Mouse (Mus musculus): ENCODE measurements around the gene Dnajc21. TPM values are rescaled to one million over a fixed set of nuclear protein-coding genes. Genes with fewer than 3 reads are reported as not detected.

Dnajc21 gene
- polyA plus RNA-seq, 1 experiment = not detected

GRCm38 (mm10) chr15:10413656-10414055, 56.7 kb downstream of the Dnajc21 start:
- WGBS = 88% methylated on average over 6 of the region's 6 CpGs
- TF ChIP-seq CTCF (IDR thresholded peaks at IDR 0.05; ENCODE audit: insufficient read depth, low read depth, low read length) (no peak), POLR2A (IDR thresholded peaks at IDR 0.05; ENCODE audit: insufficient read depth, low read depth, low read length) (no peak)

GRCm38 (mm10) chr15:10410881-10411280, 59.4 kb downstream of the Dnajc21 start:
- no peak overlapping the region for H3K27ac ChIP-seq (ENCODE audit: insufficient read depth, low read depth, low read length)
- no peaks in the 10 kb centered on the region for H3K4me1 ChIP-seq (ENCODE audit: control insufficient read depth, insufficient read depth, low read length)
- H3K4me3 ChIP-seq (ENCODE audit: insufficient read depth, low read depth, low read length) = no peak overlapping the region
- TF ChIP-seq CTCF (IDR thresholded peaks at IDR 0.05; ENCODE audit: insufficient read depth, low read depth, low read length) = no peak
- WGBS = 88% methylated on average over 2 of the region's 2 CpGs

More at GRCm38 (mm10) chr15:10413656-10414055, 56.7 kb downstream of the Dnajc21 start:
- no peaks in the 10 kb centered on the region for H3K4me1 ChIP-seq (ENCODE audit: control insufficient read depth, insufficient read depth, low read length)
- H3K4me3 ChIP-seq (ENCODE audit: insufficient read depth, low read depth, low read length) = no peak overlapping the region
- no peak overlapping the region for H3K27ac ChIP-seq (ENCODE audit: insufficient read depth, low read depth, low read length)

- WGBS = 87% methylated on average over 3 of the region's 3 CpGs
Observed at GRCm38 (mm10) chr15:10409842-10410241, 60.5 kb downstream of the Dnajc21 start.

GRCm38 (mm10) chr15:10400415-10400814, 69.9 kb downstream of the Dnajc21 start:
- Histone ChIP-seq H3K27ac (ENCODE audit: insufficient read depth, low read depth, low read length) (no peak overlapping the region), H3K4me3 (ENCODE audit: insufficient read depth, low read depth, low read length) (no peak overlapping the region), H3K4me1 (ENCODE audit: control insufficient read depth, insufficient read depth, low read length) (no peaks in the 10 kb centered on the region)
- WGBS = 52% methylated on average over 3 of the region's 3 CpGs
- TF ChIP-seq CTCF (IDR thresholded peaks at IDR 0.05; ENCODE audit: insufficient read depth, low read depth, low read length) (no peak), POLR2A (IDR thresholded peaks at IDR 0.05; ENCODE audit: insufficient read depth, low read depth, low read length) (no peak)

More at GRCm38 (mm10) chr15:10409842-10410241, 60.5 kb downstream of the Dnajc21 start:
- Histone ChIP-seq H3K4me1 (ENCODE audit: control insufficient read depth, insufficient read depth, low read length) (no peaks in the 10 kb centered on the region), H3K4me3 (ENCODE audit: insufficient read depth, low read depth, low read length) (no peak overlapping the region), H3K27ac (ENCODE audit: insufficient read depth, low read depth, low read length) (no peak overlapping the region)
- TF ChIP-seq POLR2A (IDR thresholded peaks at IDR 0.05; ENCODE audit: insufficient read depth, low read depth, low read length) (no peak), CTCF (IDR thresholded peaks at IDR 0.05; ENCODE audit: insufficient read depth, low read depth, low read length) (no peak)

- WGBS = 55% methylated on average over 2 of the region's 2 CpGs
- H3K4me1 ChIP-seq (ENCODE audit: control insufficient read depth, insufficient read depth, low read length) = no peaks in the 10 kb centered on the region
- H3K27ac ChIP-seq (ENCODE audit: insufficient read depth, low read depth, low read length) = no peak overlapping the region
- no peak overlapping the region for H3K4me3 ChIP-seq (ENCODE audit: insufficient read depth, low read depth, low read length)
- TF ChIP-seq POLR2A (IDR thresholded peaks at IDR 0.05; ENCODE audit: insufficient read depth, low read depth, low read length) (no peak), CTCF (IDR thresholded peaks at IDR 0.05; ENCODE audit: insufficient read depth, low read depth, low read length) (no peak)
Observed at GRCm38 (mm10) chr15:10399795-10400194, 70.5 kb downstream of the Dnajc21 start.

Other genes starting within 250 kb of the Dnajc21 start
- not detected in 2 replicates for gene Gm21973, start 145.1 kb downstream of the Dnajc21 start, polyA plus RNA-seq (2012; ENCODE audit: insufficient read depth, insufficient read length, low replicate concordance, missing spikeins)
- not detected in 2 replicates for gene Agxt2, start 112.0 kb downstream of the Dnajc21 start, polyA plus RNA-seq (2012; ENCODE audit: insufficient read depth, insufficient read length, low replicate concordance, missing spikeins)
- not detected in 2 replicates for gene Brix1, start 15.4 kb upstream of the Dnajc21 start, polyA plus RNA-seq (2012; ENCODE audit: insufficient read depth, insufficient read length, low replicate concordance, missing spikeins)
- not detected in 2 replicates for gene Rad1, start 15.5 kb upstream of the Dnajc21 start, polyA plus RNA-seq (2012; ENCODE audit: insufficient read depth, insufficient read length, low replicate concordance, missing spikeins)
- gene Ttc23l, start 88.2 kb upstream of the Dnajc21 start, polyA plus RNA-seq (2012; ENCODE audit: insufficient read depth, insufficient read length, low replicate concordance, missing spikeins) = not detected in 2 replicates
- gene Rai14, start 244.1 kb upstream of the Dnajc21 start, polyA plus RNA-seq (2012; ENCODE audit: insufficient read depth, insufficient read length, low replicate concordance, missing spikeins) = not detected in 2 replicates

Data from olfactory bulb, adult 2 months (tissue).